Mouse (Mus musculus) neural tube, embryonic 15.5 days (tissue): ENCODE results near the gene Cep131. TPM values are rescaled to one million over a fixed set of nuclear protein-coding genes. Genes with fewer than 3 reads are reported as not detected.

Experiments
- ATAC-seq: fragments of 200-750 bp; cut with Nextera tagmentation; 2 replicates; pipeline ENCODE4 v1.8.0; 2017; ENCODE audit warnings: mild to moderate bottlenecking, moderate TSS enrichment, moderate library complexity; ENCODE audit not compliant: low FRiP score
- H3K27ac ChIP-seq: fragments of 300-500 bp; sonication (generic); replicated peaks from 2 replicates; pipeline ENCODE4 v1.5.1; 2015; ENCODE audit warnings: mild to moderate bottlenecking, inconsistent platforms
- H3K27me3 ChIP-seq: fragments of 300-500 bp; sonication (generic); replicated peaks from 2 replicates; pipeline ENCODE4 v1.6.1; 2015; ENCODE audit warnings: inconsistent platforms
- H3K36me3 ChIP-seq: fragments of 300-500 bp; sonication (generic); 2 replicates; pipeline ENCODE4 v1.6.1; 2015; ENCODE audit warnings: inconsistent platforms
- H3K4me1 ChIP-seq: fragments of 300-500 bp; sonication (generic); 2 replicates; pipeline ENCODE4 v1.6.1; 2015; ENCODE audit warnings: inconsistent platforms
- H3K4me2 ChIP-seq: fragments of 300-500 bp; sonication (generic); 2 replicates; pipeline ENCODE4 v1.6.1; 2015; ENCODE audit warnings: inconsistent platforms, mild to moderate bottlenecking, moderate library complexity
- H3K4me3 ChIP-seq: fragments of 300-500 bp; sonication (generic); replicated peaks from 2 replicates; pipeline ENCODE4 v1.5.1; 2015; ENCODE audit warnings: mild to moderate bottlenecking, inconsistent platforms
- H3K9ac ChIP-seq: fragments of 300-500 bp; sonication (generic); replicated peaks from 2 replicates; pipeline ENCODE4 v1.6.1; 2015; ENCODE audit warnings: mild to moderate bottlenecking, inconsistent platforms
- H3K9me3 ChIP-seq: fragments of 300-500 bp; sonication (generic); replicated peaks from 2 replicates; pipeline ENCODE4 v1.6.1; 2016; ENCODE audit warnings: inconsistent platforms
- WGBS: fragments of 180-500 bp; shearing (Covaris S2); methylation state at CpG from one replicate; pipeline ENCODE4 v1.1.7; 2015; ENCODE audit warnings: mixed read lengths; 5-methylcytosine and 5-hydroxymethylcytosine counted together
- polyA plus RNA-seq: library from polyadenylated mRNA; unstranded; fragments of >200 nt; fragmentation: Nextera tagmentation; extraction: Ambion mirVana; gene quantifications from 2 replicates; pipeline ENCODE4 v1.2.1, GENCODE M21; 2015

The Cep131 gene
- polyA plus RNA-seq, 1 experiment from 2014 or later: 26.0 TPM

GRCm38 (mm10) chr11:120065291-120065690 is 21.3 kb downstream of the Cep131 start:
- Histone ChIP-seq H3K4me1 (peaks cover 6% of the 10 kb centered on the region), H3K36me3 (peaks cover 36% of the 10 kb centered on the region), H3K9me3 (no peaks in the 10 kb centered on the region), H3K4me3 (no peak overlapping the region), H3K27ac (no peak overlapping the region), H3K27me3 (no peaks in the 10 kb centered on the region), H3K9ac (no peak overlapping the region), H3K4me2 (no peak overlapping the region)
- no peak for ATAC-seq
- WGBS: 33% methylated on average over 10 of the region's 10 CpGs

DNA sequence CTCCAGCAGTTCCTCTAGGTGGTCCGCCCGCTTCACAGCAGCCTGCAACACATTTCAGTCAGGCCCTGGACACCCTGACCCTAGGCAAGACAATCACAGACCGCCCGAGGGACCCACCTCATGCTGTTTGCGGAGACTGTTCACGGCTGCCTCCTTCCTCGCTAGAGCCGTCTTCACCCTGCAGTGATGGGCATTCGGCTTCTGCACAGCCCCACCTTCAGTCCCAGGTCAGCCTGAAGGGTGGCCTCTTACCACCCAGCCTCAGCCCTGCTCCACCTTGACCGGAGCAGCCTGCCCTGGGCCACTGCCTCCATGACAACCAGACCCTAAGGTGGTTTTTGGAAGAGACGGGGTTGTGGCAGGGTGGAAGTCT is 22.0 kb downstream of the Cep131 start:
- H3K27ac ChIP-seq: no peak overlapping the region
- H3K4me3 ChIP-seq: no peak overlapping the region
- ATAC-seq: no peak
- no peak overlapping the region for H3K9ac ChIP-seq
- H3K4me1 ChIP-seq: peaks cover 5% of the 10 kb centered on the region
- 90% methylated on average over 11 of the region's 11 CpGs for WGBS
- no peak overlapping the region for H3K4me2 ChIP-seq
- H3K9me3 ChIP-seq: no peaks in the 10 kb centered on the region
- H3K36me3 ChIP-seq: peaks cover 32% of the 10 kb centered on the region
- no peaks in the 10 kb centered on the region for H3K27me3 ChIP-seq

- H3K9me3 ChIP-seq: no peaks in the 10 kb centered on the region
- H3K27me3 ChIP-seq: no peaks in the 10 kb centered on the region
- no peak overlapping the region for H3K4me3 ChIP-seq
- no peak overlapping the region for H3K4me2 ChIP-seq
- ATAC-seq: no peak
- WGBS: 84% methylated on average over 11 of the region's 13 CpGs
- H3K36me3 ChIP-seq: peaks cover 29% of the 10 kb centered on the region
- no peak overlapping the region for H3K9ac ChIP-seq
- H3K4me1 ChIP-seq: 0 out of 2 replicates have a peak, but pooled peaks cover under 1% of the 10 kb centered on the region
- no peak overlapping the region for H3K27ac ChIP-seq
Observed at GRCm38 (mm10) chr11:120064006-120064667, 22.5 kb downstream of the Cep131 start.

- peaks cover 27% of the 10 kb centered on the region for H3K36me3 ChIP-seq
Observed at GRCm38 (mm10) chr11:120063326-120063725, 23.3 kb downstream of the Cep131 start.

DNA sequence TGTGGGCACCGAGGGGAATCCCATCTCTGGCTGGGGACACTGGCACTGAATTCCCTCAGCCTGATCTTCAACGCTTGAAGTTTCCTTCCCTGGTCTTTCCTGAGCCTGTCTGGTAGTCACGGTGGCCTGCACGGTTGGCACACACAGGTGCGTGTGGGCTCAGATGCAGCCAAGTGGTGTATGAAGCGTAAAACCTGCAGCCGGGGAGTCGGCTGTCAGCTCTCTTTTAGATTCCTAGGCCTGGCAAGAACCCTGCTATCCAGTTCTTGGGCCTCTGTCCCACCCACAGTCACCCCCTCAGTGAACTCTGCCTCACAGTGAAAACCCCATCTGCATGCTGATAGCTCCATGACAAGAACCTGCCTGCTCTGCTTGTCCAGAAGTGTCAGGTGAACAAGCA is 26.0 kb downstream of the Cep131 start:
- H3K4me2 ChIP-seq: no peak overlapping the region
- 79% methylated on average over 8 of the region's 8 CpGs for WGBS
- no peak for ATAC-seq
- H3K27me3 ChIP-seq: no peaks in the 10 kb centered on the region
- no peaks in the 10 kb centered on the region for H3K9me3 ChIP-seq
- H3K9ac ChIP-seq: no peak overlapping the region
- no peak overlapping the region for H3K4me3 ChIP-seq
- H3K36me3 ChIP-seq: peaks cover 11% of the 10 kb centered on the region
- no peak overlapping the region for H3K27ac ChIP-seq
- H3K4me1 ChIP-seq: no peaks in the 10 kb centered on the region

More at GRCm38 (mm10) chr11:120063326-120063725, 23.3 kb downstream of the Cep131 start:
- Histone ChIP-seq H3K9me3 (no peaks in the 10 kb centered on the region), H3K4me3 (no peak overlapping the region), H3K4me2 (no peak overlapping the region), H3K27me3 (no peaks in the 10 kb centered on the region), H3K9ac (no peak overlapping the region), H3K27ac (no peak overlapping the region), H3K4me1 (no peaks in the 10 kb centered on the region)
- ATAC-seq: no peak
- WGBS: 88% methylated on average over 5 of the region's 5 CpGs

GRCm38 (mm10) chr11:120055953-120056732 is 30.5 kb downstream of the Cep131 start:
- no peaks in the 10 kb centered on the region for H3K9me3 ChIP-seq
- no peak for ATAC-seq
- WGBS: 85% methylated on average over 12 of the region's 12 CpGs
- peaks cover 10% of the 10 kb centered on the region for H3K4me1 ChIP-seq
- no peaks in the 10 kb centered on the region for H3K36me3 ChIP-seq
- H3K27ac ChIP-seq: no peak overlapping the region
- no peak overlapping the region for H3K4me3 ChIP-seq
- no peaks in the 10 kb centered on the region for H3K27me3 ChIP-seq
- H3K9ac ChIP-seq: no peak overlapping the region
- no peak overlapping the region for H3K4me2 ChIP-seq

GRCm38 (mm10) chr11:120053846-120054245 is 32.8 kb downstream of the Cep131 start:
- 84% methylated on average over 4 of the region's 4 CpGs for WGBS
- ATAC-seq: no peak

DNA sequence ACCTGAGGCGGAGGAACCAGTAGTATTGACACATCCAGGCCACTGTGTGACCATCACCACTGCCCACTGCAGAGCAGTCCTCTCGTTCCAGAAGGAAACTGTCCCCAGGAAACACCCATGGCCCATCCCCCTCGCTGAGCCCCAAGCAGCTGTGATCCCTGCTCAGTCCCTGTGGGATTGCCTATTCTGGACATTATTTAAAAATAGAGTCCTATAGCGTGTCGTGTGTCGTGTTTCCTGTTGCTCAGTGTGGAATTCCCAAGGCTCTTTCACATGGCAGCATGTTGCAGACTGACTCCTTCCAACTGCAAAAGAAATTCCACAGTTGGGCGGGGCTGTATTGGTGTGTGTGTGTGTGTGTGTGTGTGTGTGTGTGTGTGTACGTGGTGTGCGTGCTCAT is 34.4 kb downstream of the Cep131 start:
- Histone ChIP-seq H3K4me3 (no peak overlapping the region), H3K4me1 (peaks cover 33% of the 10 kb centered on the region), H3K27ac (no peak overlapping the region), H3K27me3 (no peaks in the 10 kb centered on the region), H3K9ac (no peak overlapping the region), H3K9me3 (no peaks in the 10 kb centered on the region), H3K36me3 (no peaks in the 10 kb centered on the region), H3K4me2 (no peak overlapping the region)
- 78% methylated on average over 9 of the region's 9 CpGs for WGBS
- ATAC-seq: no peak

More at GRCm38 (mm10) chr11:120053846-120054245, 32.8 kb downstream of the Cep131 start:
- Histone ChIP-seq H3K9ac (no peak overlapping the region), H3K36me3 (no peaks in the 10 kb centered on the region), H3K9me3 (no peaks in the 10 kb centered on the region), H3K27me3 (no peaks in the 10 kb centered on the region), H3K4me3 (no peak overlapping the region), H3K4me1 (peaks cover 18% of the 10 kb centered on the region), H3K27ac (no peak overlapping the region), H3K4me2 (no peak overlapping the region)

DNA sequence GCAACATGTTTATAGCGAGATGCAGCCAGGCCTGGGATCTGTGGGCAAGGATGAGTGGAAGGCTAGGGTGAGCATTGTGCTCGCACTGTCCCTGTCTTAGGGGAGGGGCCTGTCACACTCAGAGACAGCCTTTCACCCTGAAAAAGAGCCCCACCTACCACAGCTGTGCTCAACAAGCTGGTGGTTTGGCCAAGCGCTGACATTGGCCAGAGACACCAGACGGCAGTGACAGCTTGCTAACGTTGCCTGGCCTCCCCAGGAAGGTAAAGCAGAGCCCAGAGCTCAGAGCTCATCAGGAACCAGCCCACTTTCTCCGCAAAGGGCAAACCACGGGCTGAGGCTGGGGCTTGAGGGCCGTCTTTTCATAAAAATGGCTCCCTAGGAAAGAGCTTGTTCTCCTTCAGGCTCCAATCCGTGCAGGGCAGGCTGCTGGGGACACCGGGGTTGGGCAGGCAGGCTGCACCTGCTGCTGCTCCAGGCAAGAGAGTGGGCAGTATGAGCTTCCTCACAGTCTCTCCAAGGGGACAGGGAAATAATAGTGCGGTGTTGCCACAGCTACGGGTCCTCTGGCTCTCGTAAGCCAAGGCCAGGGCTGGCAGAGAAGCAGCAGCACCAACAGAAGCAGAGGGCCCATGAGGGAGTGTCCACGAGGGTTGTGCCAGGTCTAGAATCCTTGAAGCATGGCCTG is 35.4 kb downstream of the Cep131 start:
- no peaks in the 10 kb centered on the region for H3K27me3 ChIP-seq
- H3K27ac ChIP-seq: peak overlapping the region; percentile 63; the same call in 1 of the 2 replicates
- H3K9me3 ChIP-seq: no peaks in the 10 kb centered on the region
- no peak overlapping the region for H3K4me3 ChIP-seq
- no peak overlapping the region for H3K9ac ChIP-seq
- 32% methylated on average over 14 of the region's 14 CpGs for WGBS
- H3K4me2 ChIP-seq: no peak overlapping the region
- H3K4me1 ChIP-seq: peaks cover 37% of the 10 kb centered on the region
- no peaks in the 10 kb centered on the region for H3K36me3 ChIP-seq
- 0 out of 2 replicates have a peak, but pooled peaks have one; percentile 5 for ATAC-seq

DNA sequence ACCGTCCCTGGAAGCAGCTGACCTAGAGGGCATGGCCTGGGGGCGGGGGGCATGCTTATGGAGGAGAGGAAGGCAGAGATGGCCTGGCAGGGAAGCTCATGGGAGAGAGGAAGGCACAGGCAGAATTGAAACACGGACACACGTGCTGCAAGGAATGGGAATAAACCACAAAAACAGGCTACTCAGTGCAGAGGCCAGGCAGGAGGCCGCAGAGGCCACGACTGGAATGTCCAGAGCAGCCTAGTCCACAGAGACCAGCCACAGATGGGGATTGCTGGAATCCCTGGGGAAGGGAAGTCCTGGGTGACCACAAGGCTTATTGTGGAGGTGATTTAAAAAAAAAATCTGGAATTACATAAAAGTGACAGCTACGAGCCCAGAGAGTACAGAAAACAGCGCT is 37.6 kb downstream of the Cep131 start:
- H3K9ac ChIP-seq: no peak overlapping the region; the same call in 1 of the 2 replicates
- H3K9me3 ChIP-seq: no peaks in the 10 kb centered on the region
- H3K27me3 ChIP-seq: no peaks in the 10 kb centered on the region
- no peaks in the 10 kb centered on the region for H3K36me3 ChIP-seq
- no peak overlapping the region for H3K27ac ChIP-seq
- H3K4me1 ChIP-seq: peaks cover 59% of the 10 kb centered on the region
- H3K4me2 ChIP-seq: peak overlapping the region; percentile 72
- no peak for ATAC-seq
- 85% methylated on average over 8 of the region's 8 CpGs for WGBS
- H3K4me3 ChIP-seq: no peak overlapping the region

DNA sequence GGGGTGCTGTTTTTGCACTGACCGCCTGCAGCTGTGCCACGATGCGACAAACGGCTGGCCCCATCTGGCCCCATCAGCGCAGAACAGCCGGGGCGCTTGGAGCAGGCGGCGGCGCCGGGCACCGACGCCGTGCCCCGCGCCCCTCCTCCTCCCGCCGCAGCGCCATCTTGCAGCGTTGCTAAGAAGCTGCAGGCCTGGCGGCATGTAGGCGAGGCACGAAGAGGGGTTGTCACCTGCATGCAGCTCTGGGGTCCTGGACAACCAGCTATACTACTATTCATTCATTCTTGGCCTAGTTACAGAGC is 38.4 kb downstream of the Cep131 start:
- WGBS: 2% methylated on average over 22 of the region's 23 CpGs
- Histone ChIP-seq H3K9me3 (no peaks in the 10 kb centered on the region), H3K4me2 (peak overlapping the region; percentile 72), H3K4me3 (peak overlapping the region; percentile 57), H3K9ac (peak overlapping the region; percentile 68), H3K4me1 (peaks cover 67% of the 10 kb centered on the region), H3K27ac (peak overlapping the region; percentile 85), H3K27me3 (no peaks in the 10 kb centered on the region), H3K36me3 (no peaks in the 10 kb centered on the region)
- ATAC-seq: peak; percentile 30; the same call in 1 of the 2 replicates
